Mouse (Mus musculus) lung, postnatal 0 days (tissue): ENCODE data around the gene Scnn1b.

Experiments used
- CTCF ChIP-seq: IDR thresholded peaks from 2 replicates; pipeline ENCODE4 v1.5.1; 2016; ENCODE audit warnings: antibody characterized with exemption, mild to moderate bottlenecking
- EP300 ChIP-seq: IDR thresholded peaks from 2 replicates; pipeline ENCODE4 v1.6.1; 2016; ENCODE audit warnings: antibody characterized with exemption, mild to moderate bottlenecking, control low read depth

DNA sequence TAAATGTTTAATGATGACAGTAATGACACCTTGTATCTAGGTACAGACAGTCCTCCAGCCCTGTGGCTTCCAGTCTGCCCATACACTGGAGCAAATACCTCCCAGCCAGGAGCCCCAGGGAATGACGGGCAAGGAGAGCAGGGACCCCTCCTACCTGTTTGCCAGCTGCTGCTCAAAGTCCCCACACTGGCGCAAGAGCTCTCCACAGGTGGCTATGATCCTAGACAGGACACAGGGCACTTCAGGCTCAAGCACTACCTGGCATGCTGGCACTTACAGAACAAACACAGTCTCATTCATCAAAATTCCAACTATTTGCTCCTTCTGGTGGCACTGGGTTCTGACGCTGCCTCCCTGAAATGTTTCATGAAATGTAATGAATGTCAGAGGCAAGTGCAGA lies 76.2 kb downstream of the Scnn1b start:
- TF ChIP-seq CTCF (peak; percentile 12; the same call in 1 of the 2 replicates), EP300 (peak; percentile 98)
